Mouse (Mus musculus) kidney, adult 9 months (tissue): Measurements from ENCODE around the gene March1.

Experiments used
- DNase-seq: peaks from one replicate; pipeline ENCODE4 v3.0.0; 2022

March1 gene

DNA sequence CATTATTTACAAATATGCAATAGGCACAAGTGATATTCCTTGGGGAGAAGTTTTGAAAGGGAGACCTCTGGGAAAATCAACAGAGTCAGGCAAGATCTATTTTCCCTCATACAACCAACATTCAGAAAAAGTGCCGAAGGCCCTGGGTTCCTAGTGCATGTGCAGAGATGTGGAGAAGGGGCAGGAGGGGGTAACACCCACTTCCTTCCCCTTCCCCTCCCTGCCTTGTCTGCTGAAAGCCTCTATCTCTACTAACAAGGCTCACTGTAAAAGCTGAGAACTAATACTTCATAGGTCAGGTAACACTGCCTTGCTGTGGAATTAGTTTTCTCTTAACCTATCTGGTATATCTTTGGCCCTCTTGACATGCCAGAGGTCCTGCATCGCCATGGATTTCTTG is 812.9 kb downstream of the March1 start:
- DNase-seq = no peak

DNA sequence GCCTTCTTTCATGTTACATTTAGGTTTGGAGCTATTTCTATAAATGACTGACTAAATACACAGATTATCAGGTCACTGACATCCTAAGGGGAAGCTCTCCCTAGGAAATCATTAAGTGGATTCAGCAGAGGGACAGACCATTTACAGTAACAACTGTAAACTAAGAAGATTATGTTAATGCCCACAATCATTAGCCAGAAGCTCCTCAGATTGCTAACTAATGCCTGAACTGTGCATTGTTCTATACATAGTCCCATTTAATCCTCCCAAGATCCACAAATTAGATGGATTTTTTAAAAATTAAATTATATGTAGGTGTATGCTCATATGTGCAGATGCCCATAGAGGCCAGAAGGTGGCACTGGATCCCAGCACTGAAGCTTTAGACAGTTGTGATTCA is 815.9 kb downstream of the March1 start:
- no peak for DNase-seq

DNA sequence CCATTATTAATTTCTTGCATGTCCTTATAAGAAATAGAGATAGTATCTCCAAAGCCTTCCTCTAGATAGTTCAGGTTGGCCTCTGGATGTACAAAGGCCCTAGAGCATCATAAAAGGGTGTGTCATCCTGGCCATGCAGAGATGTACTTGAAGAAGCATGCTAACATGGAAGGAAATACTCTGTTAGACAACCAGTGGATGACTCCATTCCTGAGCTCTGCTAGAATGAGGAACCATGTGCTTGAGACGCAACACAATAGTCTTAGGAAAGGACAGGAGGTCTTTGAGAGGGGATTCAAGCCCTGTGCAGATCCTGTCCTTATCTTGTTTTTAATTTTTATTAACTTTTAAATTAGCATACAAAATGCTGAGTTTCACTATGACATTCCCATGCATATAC is 819.1 kb downstream of the March1 start:
- no peak for DNase-seq

DNA sequence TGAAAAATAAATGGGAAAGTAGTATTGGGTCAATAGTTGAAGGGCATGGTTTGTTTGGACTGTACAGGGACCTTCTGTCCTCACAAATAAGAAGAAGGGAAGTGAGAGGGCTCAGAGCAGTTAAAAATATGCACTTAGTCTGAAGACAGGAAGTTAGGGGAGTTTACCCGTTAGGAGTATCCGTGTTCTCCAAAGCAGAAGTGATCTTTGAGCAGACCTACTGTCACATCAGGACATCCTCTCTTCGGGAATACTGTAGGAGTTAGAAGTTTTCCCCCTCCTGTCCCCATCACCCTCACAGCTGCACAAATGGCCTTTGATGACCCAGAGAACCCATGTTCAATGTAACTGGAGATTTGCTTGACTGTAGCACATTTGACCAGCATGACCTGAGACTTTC is 820.2 kb downstream of the March1 start:
- no peak for DNase-seq

DNA sequence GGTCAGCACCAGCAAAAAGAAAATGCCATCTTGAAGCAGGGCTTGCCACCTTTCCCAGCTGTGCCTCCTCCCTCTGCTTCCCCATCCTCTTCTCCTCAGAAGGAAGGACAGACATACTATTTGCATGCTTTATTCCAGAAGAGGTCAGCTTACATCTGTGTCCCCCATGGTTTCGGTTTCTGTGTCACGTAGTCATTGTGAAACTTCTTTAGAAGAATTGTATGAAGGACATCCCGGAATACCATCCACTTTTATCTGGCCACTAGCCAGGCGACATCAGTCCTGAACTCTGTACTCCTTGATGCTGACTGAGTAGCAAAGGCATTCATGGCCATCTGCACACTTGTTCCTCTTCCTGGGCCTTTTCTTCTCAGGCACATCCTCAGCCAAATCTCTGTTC is 820.8 kb downstream of the March1 start:
- DNase-seq = peak; percentile 53

DNA sequence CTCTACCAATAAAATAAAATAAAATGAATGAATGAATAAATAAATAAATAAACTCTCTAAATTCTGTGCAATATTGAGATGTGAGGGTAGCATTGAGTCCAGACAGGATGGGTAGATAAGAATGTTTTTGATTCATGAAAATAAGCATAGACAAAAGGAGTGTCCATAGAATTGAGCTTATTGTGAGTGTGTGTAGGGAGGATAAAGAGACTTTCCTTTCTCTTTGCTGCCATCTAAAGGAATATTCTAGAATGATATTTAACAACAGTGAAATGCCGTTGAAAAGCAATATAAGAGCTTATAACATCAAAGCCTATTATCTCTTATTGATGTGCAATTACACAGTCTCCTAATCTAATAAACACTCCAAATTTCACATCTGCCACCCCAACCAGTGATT is 823.4 kb downstream of the March1 start:
- DNase-seq = no peak

DNA sequence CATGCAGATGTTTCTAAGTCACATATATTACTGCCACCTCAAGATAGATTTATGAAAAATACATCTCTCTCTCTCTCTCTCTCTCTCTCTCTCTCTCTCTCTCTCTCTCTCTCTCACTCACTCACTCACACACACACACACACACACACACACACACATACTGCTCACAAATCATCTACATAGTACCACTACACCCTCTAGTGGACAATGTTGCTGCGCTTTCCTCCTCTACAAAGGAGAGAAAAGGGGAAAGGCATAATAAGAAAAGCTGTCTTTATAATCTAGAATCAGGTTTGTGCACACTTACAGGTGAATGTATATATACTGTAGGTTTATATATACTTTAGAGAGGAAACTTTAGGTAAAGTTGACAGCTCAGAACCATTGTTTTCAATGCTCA is 825.1 kb downstream of the March1 start:
- peak; percentile 42 for DNase-seq

DNA sequence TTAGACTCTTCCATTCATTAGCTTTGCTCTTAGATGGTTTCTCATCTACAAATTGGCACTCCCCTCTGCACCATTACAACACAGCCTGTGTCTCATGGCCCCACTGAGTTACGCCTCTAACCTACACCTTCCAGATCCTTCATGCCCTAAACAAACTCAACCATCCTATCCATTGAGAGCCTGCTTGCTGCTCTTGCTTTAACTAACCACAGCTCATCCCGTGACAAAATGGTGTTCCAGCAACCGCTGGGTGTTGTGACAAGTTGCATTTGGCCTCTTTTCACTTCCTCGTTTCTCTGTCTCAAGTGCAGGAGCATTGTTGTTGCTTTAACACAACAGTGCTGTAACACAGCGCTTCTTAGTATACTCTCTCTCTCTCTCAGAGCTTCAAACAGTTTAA is 826.4 kb downstream of the March1 start:
- no peak for DNase-seq

DNA sequence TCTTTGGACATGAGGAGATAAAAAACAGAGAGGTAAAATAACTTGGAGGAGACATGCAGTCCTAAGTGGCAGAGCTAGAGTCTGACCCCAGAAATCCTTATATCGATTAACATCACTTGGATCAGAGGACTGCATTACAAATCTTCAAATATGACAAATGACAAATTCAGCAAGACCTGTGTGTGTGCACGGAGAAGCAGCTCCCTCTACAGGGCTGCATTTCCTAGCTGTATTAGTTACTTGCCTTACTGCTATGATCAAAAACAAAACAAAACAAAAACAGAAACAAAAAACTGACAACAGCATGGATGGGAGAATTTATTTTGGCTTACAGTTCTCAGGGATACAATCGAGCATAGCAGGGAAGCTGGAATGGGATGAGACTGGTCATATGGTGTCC is 827.7 kb downstream of the March1 start:
- no peak for DNase-seq

DNA sequence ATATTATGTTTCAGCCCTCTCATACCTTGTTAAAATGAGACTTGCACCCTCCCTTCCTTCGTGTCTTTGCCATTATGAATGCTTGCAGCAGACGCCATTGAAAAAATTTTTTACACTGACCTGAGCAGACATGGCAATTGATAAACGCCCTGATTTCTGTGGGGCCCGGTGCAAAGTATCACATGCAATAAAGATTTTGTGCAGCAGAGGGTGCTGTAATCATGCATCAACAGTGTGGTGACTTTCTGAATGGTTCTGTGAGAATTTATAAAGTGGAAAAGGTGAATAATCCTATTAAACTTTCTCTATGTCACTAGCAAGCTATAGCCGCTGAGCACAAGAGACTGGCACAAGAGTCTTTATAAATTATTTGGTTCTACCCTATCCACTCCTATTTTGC is 833.0 kb downstream of the March1 start:
- DNase-seq = peak; percentile 58

DNA sequence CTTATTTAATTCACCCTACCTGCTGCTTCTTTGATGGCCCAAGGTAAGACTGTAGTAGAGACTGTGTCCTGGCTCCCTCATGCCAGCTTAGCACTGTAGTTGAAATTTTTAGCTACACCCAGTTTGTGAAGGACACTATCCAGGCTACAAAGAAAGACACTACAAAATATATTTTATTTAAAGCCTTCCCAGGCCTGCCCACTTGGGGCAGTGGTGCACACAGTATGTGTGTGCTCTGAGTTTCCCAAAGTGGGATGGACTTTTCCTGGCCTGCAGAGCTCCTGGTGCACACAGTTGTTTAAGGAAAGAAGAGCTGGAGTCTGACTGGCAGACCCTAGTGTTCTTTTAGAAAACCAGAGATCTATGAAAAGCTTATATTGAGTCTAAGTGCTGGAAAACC is 839.4 kb downstream of the March1 start:
- DNase-seq = no peak

DNA sequence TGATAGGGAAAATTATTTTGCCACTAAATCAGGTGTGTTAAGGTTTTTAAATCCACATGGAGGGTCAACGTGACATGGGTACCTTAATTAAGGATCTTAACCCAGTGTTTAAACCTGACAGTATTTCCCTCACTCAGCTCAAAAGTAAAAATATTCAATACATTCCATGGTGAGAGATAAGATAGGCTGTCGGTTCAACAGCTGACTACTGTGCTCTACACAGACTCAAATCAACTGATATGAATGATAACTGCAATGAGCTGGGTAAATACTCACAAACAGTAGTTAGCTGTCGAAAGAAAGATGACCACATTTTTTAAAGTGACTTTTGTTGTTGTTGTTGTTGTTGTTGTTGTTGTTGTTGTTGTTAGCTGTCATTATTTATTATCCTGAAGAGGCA is 852.1 kb downstream of the March1 start:
- DNase-seq = no peak

DNA sequence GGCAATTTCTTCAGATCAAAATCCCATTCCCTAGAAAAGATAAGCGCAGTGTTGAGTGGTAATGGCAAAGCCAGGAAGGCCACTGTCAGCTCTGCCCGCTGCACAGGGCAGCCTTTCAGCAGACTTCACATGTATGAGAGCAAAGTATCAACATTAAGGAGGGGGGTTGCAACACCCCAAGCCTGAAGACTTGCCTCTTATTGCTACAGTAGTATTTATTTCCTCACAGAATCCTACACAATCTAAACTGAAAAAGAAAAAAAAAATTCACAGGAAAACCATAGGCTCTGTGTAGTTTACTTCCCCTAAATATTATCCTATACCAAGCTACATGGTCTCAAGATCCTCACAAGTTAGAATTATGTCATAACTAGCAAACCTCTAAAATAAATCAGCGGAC is 859.2 kb downstream of the March1 start:
- DNase-seq = no peak

DNA sequence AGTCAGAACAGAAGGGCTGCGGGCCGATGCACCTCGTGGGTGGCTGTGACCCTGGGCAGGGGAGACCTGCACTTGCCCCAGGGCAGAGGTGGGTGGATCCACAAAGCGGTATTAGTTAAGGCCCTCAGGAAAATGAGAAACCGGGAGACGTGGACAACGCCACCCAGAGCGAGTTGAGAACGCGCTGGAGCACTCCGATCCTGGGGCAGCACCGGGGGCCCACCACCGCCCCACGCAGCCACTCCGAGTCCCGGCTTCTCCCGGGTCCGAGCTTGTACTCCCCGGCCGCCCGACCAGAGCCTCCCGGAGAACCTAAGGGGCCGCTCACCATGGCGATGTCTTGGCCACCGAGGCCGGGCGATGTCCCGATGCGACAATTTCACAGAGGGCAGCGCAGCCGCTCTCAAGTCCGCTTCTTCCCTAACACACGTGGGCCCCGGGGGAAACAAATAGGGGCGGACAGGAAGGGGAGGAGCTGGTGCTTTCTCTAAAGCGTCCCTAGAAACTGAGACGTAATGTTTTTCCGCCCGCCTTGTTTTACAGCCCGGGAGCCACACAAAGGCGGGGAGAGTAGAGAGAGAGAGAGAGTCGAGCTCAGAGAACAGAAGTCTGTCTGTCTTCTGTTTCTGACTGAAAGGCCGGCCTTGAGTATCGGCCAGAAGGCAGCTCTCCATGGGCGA is 868.5 kb downstream of the March1 start, which contains the start of gene Tma16:
Gene Tma16 (minus strand): TSS at position 447 of the 680 bp plus-strand sequence.
- peak; percentile 83 for DNase-seq

DNA sequence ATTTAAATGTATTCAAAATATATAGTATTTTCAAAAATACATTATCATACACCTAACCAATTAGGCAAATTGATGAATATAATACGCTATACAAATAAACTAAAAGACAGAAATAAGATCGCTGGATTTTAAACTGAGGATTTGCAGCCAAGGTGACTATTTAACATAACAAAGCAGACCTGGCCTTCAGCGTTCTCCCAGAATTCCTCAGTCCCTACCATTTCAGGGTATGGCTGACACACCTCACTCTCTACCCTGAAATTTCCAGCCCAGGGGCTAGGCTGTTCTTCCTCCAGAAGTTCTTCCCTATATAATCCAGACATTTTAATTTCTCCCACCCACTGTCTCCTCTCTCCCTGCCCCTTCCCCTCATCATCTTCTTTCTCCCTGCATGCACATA is 870.9 kb downstream of the March1 start:
- no peak for DNase-seq

DNA sequence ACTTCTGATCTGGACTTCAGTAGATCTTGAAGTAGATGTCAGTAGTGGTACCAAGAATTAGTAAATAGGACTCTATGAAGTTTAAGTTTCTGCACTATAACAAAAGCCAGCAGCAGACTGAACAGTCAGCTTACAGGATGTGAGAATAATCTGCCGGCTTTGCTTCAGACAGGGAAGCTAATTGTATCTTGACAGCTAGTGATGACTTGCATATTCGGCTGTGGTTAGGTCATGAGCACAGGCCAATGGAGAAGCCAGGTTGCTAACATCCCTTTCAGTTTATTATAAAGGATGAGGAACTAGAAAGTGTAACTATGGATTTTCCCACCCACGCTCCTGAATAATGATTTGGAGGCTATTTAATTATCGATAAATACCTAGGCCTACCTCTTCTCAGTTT is 872.9 kb downstream of the March1 start:
- no peak for DNase-seq

DNA sequence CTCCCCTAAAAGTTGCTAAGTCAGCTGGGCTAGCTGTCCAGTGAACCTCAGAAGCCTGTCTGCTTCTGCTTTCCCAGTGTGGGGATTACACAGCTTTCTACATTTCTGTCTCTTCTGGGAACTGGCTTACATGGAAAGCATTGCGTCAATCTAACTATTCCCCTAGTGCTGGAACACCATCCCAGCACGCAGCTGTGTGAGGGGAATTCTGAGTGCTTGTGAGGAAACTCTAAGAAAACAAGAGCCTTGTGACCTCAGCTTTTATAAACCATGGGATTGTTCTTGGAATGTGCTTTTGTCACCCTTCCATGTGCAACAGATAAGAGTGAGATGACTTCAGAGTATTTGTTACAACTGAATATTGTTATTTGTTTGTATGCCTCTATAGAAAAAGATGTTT is 876.8 kb downstream of the March1 start:
- no peak for DNase-seq

DNA sequence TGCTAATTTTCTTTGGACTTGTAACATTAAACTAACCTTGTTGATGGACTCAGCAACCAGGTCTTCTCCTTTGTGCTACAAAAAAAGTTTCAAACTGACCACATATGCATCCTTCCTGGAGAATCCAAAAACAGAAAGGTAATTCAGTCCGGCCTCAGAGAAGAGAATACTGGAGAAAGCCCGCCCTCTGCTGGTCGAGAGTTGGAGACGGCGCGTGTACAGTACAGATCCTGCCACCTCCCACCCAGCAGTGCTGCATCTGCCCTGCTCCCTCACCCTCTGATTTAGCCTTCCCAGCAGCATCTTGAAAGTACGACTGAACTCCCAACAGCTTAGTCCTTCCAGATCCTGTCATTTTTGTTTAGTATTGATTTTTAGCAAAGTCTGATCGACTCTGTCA is 878.0 kb downstream of the March1 start:
- peak; percentile 71 for DNase-seq

DNA sequence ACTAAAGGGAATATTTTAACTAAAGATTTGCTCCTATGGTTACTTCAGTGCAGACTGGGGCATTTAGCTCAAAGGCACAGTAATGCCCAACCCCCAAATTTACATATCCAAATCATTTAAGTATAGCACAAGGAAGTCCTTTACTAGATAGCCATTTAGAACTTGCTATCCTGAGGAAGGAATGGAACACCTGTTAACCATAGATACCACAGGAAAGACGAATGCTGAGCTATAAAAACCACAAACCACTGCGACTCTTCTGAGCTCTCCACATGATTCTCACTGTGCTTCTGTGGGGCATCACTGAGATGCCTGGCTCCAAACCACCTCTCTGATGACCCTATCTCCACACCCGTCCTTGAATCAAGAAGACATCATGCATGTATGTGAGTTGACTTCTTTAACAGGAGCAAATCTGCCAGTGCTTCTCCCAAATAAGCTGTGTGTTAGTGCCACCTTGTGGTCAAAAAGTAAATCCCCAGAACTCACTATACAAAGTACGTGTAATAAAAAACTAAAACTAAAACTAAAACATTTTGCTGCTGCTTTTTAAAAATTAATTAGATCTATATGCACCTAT is 879.4 kb downstream of the March1 start:
- DNase-seq = peak; percentile 61

DNA sequence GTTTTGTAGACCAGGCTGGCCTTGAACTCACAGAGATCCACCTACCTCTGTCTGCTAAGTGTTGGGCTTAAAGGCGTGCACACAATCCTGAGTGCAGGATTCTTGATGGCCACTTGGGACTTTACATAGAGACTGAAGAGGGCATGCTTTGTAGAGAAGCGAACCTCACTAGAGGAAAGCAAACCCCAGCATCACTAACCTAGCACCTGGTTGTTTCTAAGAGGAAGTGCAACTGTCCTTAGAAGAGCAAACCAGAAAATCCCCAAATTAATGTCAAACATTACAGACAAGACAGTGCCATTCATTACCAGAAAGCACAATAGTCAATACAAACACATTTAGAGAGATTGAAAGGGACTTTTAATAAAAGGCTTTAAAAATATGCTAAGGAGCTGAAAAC is 885.7 kb downstream of the March1 start:
- no peak for DNase-seq

DNA sequence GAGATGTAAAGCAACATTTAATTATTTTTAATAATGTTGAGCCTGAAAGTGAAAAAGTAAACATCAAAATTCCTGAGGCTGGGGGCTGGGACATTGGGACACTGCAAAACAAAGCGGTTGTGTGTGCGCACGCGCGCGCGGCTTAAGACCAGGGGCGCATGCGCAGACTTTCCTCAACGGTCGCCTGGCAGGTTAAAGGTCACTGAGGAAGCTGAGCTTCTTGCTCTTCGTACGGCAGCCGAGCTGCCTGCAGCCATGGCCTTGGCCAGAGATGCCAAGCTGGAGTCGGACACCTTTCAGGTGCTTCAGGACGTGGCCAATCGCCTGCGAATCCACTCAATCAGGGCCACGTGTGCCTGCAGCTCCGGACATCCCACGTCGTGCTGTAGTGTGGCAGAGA is 893.8 kb downstream of the March1 start, which contains the start of gene Tktl2:
Gene Tktl2 (plus strand): TSS at position 220 of the 400 bp plus-strand sequence.
- DNase-seq = no peak

DNA sequence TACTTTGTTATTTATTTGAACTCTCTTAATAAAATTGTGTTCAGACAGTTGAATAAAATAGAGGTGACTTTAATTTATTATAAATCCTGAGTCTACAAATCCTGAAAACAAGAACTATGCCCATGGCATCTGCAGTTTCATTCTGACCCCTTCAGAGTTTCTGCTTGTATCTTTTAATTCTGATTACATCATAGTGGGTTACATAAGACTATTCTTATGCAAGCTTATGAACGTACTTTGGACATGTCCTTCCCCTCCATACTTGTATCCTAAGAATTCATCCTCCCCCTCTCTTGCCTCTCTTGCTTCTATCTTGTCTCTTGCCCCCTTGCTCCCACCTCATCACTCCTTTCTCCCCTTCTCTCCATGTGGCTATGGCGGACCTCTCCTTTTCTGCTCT is 901.4 kb downstream of the March1 start:
- DNase-seq = no peak

DNA sequence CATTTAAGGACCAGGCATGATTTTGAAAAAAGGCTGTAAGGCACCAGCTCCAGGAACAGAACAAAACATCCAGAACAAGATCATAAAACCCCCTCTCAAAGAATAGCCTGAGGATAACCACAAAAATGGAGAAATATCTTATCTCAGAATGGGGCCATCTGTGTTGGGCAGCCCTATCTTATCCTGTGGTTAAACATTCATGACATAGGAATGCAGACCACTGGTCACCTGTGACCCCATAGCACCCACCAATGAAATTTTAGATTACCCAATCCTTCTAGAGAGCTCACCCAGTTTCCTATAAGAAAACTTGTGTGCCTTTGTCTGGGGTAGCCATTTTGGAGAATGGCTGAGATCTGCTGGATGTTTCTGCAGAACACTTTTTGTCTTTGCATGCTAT is 902.9 kb downstream of the March1 start:
- no peak for DNase-seq
